Mouse (Mus musculus) ES-E14 (cell line): ENCODE results near the gene Ghdc.

Experiments
- HCFC1 ChIP-seq: IDR thresholded peaks from 2 replicates; pipeline ENCODE4 v1.6.1; 2012; ENCODE audit warnings: low read length, inconsistent platforms, borderline replicate concordance; ENCODE audit not compliant: insufficient read depth
- MAFK ChIP-seq: IDR thresholded peaks from 2 replicates; pipeline ENCODE4 v1.6.1; 2014; ENCODE audit warnings: mild to moderate bottlenecking, low read depth, low read length, inconsistent platforms; ENCODE audit not compliant: insufficient read depth
- ZNF384 ChIP-seq: IDR thresholded peaks from 2 replicates; pipeline ENCODE4 v1.6.1; 2012; ENCODE audit warnings: low read depth, low read length, inconsistent platforms

GRCm38 (mm10) chr11:100791457-100792049, 20.8 kb upstream of the Ghdc start:
- TF ChIP-seq ZNF384 = no peak
- no peak for TF ChIP-seq HCFC1
- TF ChIP-seq MAFK = no peak
